Mouse (Mus musculus) cortical plate, adult 2 months (tissue): Measurements from ENCODE around the gene Catsper1.

Experiments used
- CTCF ChIP-seq: fragments of 200-500 bp; IDR thresholded peaks from 2 replicates; pipeline ENCODE4 v1.5.1; 2011; ENCODE audit warnings: mild to moderate bottlenecking, control low read depth, low read length; ENCODE audit not compliant: insufficient read depth; ENCODE audit errors: extremely low read depth
- POLR2A ChIP-seq: fragments of 200-500 bp; IDR thresholded peaks from 2 replicates; pipeline ENCODE4 v1.6.1; 2011; ENCODE audit warnings: mild to moderate bottlenecking, low read length, control low read depth; ENCODE audit not compliant: insufficient read depth; ENCODE audit errors: extremely low read depth

DNA sequence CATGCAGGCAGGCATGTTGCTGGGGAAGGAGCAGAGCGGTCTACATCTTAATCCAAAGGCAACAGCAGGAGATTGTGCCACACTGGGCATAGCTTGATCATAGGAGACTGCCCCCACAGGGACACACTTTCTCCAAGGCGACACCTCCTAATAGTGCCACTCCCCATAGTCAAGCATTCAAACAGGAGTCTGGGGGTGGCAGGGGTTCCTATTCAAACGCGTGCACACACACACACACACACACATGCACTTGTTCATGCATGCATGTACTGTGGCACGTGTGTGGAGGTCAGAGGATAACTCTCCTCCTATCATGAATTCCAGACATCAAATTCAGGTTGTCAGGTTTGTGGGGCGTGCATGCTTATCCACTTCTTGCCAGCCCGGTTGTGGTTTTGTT lies 37.2 kb downstream of the Catsper1 start:
- TF ChIP-seq CTCF (no peak), POLR2A (no peak)
